Mouse (Mus musculus): ENCODE measurements around the gene Enox1.

DNA sequence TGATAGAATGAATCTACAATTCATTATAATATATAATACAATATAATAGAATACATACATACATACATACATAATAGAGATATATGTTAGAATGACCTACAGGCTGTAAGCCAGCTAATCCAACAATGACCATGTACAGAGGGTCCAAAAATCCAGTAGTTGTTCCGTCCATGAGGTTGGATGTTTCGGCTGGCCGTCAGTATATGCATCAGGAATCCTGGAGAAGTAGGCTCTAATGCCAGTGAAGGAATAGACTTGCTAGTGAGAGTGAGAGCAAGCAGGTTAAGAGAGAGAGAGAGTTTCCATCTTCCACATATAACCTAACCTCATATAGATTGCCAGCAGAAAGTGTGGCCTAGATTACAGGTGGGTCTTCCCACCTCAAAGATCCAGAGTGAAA lies 402.3 kb downstream of the Enox1 start:
- TF ChIP-seq POLR2A (IDR thresholded peaks at IDR 0.05; ENCODE audit: borderline replicate concordance, control insufficient read depth, low read depth, low read length) (no peak), CTCF (IDR thresholded peaks at IDR 0.05; ENCODE audit: control insufficient read depth, insufficient read depth, low read length) (no peak)
